Mouse (Mus musculus) heart, postnatal 0 days (tissue): ENCODE data around the gene Phc1.

Source experiments
- CTCF ChIP-seq: IDR thresholded peaks from 2 replicates; pipeline ENCODE4 v1.5.1; 2016; ENCODE audit warnings: antibody characterized with exemption, control low read depth, low read depth
- EP300 ChIP-seq: IDR thresholded peaks from 2 replicates; pipeline ENCODE4 v1.6.1; 2016; ENCODE audit warnings: antibody characterized with exemption, low read depth

DNA sequence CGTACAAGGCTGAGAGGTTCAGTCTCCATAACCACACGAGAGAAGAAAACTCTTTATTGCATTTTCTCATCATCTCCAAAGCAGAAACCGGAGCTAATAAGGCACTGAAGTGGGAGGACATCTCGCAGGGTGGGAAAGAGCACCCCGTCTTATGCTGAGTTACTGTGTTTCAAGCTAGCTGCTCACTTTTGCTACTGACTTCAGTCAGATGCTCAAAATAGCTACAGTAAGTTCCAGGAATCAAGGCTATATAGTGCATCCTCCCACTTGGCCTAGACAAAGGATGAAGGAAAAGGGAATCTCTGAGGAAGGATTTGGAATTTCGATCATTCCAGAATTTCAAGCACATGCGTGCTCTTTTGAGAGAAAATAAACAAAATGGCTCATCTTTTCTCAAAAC lies 63.8 kb downstream of the Phc1 start:
- TF ChIP-seq EP300 (no peak), CTCF (no peak)
